Mouse (Mus musculus): ENCODE results near the gene Brf1.

The Brf1 gene

GRCm38 (mm10) chr12:113000294-113001132, at the start of gene Brf1:
Gene Brf1, minus strand, starts transcription at chr12:113000704.
- peak; percentile 97 for DNase-seq (ENCODE audit: low spot score in 2 of 2)

DNA sequence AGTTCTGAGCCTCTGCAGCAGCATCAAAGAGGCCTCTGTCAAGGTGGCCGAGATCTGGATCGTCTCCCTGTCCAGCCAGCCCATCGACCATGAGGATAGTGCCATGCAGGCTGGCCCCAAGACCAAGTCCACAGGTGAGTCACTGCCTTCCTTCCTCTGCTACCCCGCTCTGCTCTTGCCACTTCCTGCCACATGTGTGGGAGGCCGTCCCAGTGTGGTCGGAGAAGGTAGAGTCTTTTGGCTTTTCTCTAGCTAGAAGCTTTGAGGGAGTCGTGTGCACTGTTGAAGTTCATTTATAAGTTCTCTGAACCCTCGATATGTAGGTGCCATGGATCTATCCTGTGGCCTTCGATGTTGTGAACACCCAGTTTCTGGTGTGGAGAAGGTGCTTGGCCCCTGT, 49.3 kb upstream of the Brf1 start:
- DNase-seq (ENCODE audit: low spot score in 2 of 2): peak; percentile 37 to 48

DNA sequence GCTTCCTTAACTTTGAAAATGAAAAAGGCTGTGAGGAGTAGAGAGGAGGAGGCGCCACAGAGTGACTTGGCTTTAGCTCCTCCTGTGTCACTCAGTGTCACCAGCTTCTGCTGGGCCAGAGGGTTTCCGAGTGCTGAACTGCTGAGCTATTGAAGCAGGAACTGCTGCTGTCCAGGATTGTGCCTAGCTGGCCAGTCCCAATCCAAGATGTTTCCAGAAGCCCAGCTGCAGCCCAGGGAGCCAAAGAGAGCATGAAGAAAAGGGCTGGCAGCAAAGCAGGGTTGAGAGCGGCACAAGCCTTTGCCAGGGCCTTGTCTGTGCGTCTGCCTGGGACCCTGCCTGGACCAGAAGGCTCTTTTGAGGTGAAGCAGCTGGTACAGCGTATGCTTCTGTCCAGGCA, 47.6 kb upstream of the Brf1 start:
- no peak for DNase-seq (ENCODE audit: low spot score in 2 of 2)

GRCm38 (mm10) chr12:113046861-113047260, 46.4 kb upstream of the Brf1 start:
- DNase-seq (ENCODE audit: low spot score in 2 of 2): no peak

- DNase-seq (ENCODE audit: low spot score in 2 of 2): peak; percentile 33 to 54
Measured at GRCm38 (mm10) chr12:113044916-113045677, 44.6 kb upstream of the Brf1 start.

DNA sequence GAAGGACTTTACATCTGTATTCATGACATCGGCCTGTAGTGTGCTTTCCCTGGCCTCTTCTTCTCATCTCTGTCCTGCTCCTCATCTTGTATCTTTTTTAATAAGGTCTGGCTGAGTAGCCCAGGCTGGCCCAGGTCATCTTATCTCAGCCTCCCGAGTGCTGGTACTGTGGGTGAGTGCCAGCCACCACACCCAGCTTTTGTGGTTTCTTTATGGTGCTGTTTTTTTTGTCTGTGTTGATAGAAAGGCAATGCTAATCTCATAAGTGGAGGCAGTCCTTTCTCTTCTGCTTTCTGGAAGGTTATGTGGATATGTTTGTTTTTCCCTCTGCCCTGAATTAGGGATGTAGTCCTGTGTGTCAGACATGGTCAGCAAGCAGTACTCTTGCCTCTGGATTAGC, 42.0 kb upstream of the Brf1 start:
- peak; percentile 44 to 58 for DNase-seq (ENCODE audit: low spot score in 2 of 2)

- no peak for DNase-seq (ENCODE audit: low spot score in 2 of 2)
Measured at GRCm38 (mm10) chr12:113041481-113042439, 41.3 kb upstream of the Brf1 start.

GRCm38 (mm10) chr12:113038414-113038813, 37.9 kb upstream of the Brf1 start:
- no peak for DNase-seq (ENCODE audit: low spot score in 2 of 2)

DNA sequence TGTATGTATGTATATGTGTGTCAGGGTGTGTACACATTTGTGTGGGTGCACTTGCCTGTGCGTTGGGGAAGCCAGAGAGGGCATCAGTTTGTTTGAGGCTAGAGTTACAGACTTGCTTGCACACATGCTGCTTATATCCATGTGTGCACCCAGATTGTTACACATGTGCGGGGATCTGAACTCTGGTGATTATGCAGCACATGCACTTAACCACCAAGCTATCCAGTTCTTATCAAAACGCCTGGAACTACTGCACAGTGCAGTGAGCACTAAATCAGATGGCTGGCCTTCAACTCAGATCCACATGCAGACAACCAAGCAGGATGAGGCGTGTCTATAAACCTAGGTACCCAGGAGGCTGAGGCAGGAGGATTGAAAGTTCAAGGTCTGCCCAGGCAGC, 36.5 kb upstream of the Brf1 start:
- DNase-seq (ENCODE audit: low spot score in 2 of 2): no peak

- no peak for DNase-seq (ENCODE audit: low spot score in 2 of 2)
Measured at GRCm38 (mm10) chr12:113035093-113035492, 34.6 kb upstream of the Brf1 start.

DNA sequence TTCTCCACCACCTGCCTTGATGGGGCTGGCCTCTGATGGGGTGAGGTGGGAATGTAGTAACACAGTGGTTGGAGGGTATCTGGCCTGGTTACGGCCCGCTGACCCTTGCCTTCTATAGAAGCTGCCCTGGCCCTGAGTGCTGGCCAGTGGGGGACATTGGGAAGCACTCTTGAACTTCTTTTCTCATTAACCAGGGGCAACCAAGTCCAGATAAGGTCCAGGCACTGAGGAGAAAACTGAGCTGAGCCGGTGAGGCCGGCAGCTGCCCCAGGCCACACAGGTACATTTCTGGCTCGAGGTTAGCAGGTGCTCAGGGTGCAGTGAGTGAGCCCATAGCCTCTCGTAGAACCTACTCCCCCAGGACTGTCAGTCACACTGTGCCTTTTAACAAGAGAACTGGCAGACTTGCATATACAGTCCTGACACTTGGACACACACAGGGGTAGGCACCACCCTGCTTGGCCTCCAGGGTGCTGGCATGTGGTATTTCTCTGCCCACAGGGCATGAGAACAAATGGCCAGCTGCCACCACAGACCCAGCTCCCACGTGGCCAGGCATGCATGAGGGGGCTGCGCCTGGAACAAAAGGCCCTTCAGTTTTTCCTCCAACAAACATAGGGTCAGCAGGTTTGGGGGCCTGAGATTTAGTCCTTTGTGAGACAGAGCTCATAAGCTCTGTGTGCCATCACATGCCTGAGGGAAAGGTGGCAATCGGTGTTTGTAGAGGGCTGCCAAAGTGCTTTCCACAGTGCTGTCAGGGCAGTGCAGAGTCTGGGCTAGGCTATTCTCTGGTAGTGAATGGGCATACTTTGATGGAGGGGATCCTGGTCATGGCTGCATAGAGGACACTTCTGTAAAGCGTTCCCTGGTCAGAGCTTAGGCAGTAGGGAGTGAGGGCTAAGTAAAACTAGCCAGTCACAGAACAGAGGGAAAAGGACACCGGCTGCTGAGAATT, 32.1 kb upstream of the Brf1 start:
- no peak for DNase-seq (ENCODE audit: low spot score in 2 of 2)

DNA sequence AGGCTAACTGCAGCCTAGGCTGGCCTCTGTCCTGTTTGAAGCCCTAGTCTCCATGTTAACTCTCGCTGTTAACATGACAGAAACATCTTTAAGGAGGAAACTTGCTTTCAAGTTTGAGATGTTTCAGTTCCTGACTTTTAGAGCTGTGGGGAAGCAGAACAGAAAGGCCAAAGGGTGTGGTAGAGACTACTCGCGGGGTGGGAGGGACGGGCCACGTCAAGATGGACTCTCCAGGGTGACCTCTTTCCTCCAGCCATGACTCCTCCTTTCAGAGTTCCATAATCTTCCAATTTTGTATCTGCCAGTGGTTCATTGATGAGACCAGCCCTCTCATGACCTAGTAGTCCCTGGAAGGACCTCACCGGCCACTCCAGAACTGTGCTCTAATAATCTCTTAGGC, 30.9 kb upstream of the Brf1 start:
- no peak for DNase-seq (ENCODE audit: low spot score in 2 of 2)

GRCm38 (mm10) chr12:113030993-113031392, 30.5 kb upstream of the Brf1 start:
- peak; percentile 43 to 62 for DNase-seq (ENCODE audit: low spot score in 2 of 2)

- DNase-seq (ENCODE audit: low spot score in 2 of 2): no peak
Measured at GRCm38 (mm10) chr12:113030046-113030445, 29.5 kb upstream of the Brf1 start.

- no peak for DNase-seq (ENCODE audit: low spot score in 2 of 2)
Measured at GRCm38 (mm10) chr12:113028898-113029297, 28.4 kb upstream of the Brf1 start.

DNA sequence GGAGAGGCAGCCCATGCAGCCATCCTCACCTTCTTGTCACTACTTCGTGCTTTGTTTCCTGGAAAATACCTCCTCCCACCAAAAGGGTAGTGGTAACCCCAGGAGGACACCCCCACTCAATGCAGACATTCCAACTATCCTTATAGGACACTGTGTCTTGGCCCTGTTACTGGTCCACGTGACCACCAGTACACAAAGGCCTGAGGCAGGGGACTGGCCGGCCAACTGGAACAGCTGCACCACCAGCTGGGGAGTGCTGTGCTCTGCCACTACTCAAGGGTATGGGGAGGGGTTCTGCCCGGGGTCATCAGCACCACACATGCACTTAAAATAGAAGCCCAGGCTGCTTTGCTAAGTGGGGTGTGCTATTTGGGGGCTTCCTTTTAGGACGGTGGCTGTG, 27.6 kb upstream of the Brf1 start:
- no peak for DNase-seq (ENCODE audit: low spot score in 2 of 2)

- no peak for DNase-seq (ENCODE audit: low spot score in 2 of 2)
Measured at GRCm38 (mm10) chr12:113027495-113027894, 27.0 kb upstream of the Brf1 start.

DNA sequence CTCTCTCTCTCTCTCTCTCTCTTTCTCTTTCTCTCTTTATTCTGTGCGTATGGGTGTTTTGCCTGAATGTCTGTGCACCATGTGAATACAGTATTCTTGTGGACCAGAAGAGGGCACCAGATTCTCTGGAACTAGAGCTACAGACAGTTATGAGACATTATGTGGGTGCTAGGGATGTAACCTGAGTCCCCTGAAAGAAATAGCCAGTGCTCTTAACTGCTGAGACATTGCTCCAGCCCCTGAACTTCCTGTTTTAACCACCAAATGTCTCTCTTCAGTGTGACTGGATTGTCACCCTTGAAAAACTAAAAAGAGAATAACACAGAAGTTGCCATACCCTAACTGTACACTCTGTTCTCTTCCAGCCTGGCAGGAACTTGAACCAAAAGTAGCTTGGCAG, 26.1 kb upstream of the Brf1 start:
- no peak for DNase-seq (ENCODE audit: low spot score in 2 of 2)

- DNase-seq (ENCODE audit: low spot score in 2 of 2): no peak
Measured at GRCm38 (mm10) chr12:113023082-113023481, 22.6 kb upstream of the Brf1 start.

GRCm38 (mm10) chr12:113021488-113021887, 21.0 kb upstream of the Brf1 start:
- DNase-seq (ENCODE audit: low spot score in 2 of 2): no peak

- DNase-seq (ENCODE audit: low spot score in 2 of 2): no peak
Measured at GRCm38 (mm10) chr12:113018763-113019162, 18.3 kb upstream of the Brf1 start.
